Mouse (Mus musculus) liver, adult 10 weeks (tissue): ENCODE data around the gene Mettl7b. TPM values are rescaled to one million over a fixed set of nuclear protein-coding genes. Genes with fewer than 3 reads are reported as not detected.

Source experiments
- polyA plus RNA-seq: library from polyadenylated mRNA; stranded (reverse); fragments of 350-450 nt; fragmentation: Illumina TruSeq; extraction: RNeasy Lipid Tissue Mini Kit (QIAGEN cat#74804); gene quantifications from one replicate; pipeline ENCODE4 v1.2.3, GENCODE M21; 2014; ENCODE audit warnings: low read depth, low replicate concordance

Gene Mettl7b
- polyA plus RNA-seq: 198 TPM

DNA sequence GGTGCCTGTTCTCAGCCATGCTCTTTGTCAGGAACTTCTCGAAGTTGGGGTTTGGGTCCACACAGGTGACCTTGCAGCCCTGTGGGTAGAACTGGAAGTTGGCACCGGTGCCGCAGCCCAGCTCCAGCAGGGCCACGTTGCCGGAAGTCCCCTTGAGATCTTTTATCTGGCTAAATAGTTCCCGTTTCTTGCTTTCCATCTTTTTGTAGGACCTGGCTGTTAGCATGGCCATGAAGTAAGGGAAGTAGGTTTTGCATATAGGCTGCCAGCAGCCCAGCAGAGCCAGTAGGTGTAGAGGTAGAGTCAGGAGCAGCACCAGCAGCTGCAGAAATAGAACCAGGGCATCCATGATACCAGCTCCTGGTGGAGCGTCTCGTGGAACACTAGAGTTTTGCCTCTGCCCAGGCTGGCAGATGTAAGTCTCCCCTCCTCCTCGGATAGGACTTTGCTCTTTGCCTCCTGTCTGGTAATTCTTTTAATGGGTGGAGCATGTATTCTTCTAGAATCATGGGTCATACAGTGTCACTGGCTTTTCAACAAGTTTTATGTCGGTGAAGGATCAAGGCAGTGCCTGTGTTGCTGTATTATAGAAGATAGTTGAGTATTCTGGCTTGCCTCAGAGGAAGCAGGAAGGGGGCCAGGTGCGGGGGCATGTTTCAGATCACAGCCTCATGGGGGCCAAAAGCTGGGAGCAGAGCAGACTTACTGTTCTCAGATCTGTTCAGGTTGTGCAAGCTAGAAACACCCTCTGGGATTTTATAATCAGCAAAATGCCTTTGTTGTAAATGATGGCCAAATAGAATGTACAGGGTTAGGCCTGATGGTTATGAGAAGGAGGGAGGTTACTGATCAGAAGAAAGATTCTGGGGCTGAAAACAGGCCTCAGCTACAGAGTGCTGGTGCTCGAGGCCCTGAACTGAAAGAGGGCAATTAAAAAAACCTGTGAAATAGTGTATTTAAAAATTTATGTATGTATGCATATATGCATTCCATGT is at the start of gene Mettl7b:
Gene Mettl7b (minus strand): TSS at position 399 of the 995 bp plus-strand sequence.

DNA sequence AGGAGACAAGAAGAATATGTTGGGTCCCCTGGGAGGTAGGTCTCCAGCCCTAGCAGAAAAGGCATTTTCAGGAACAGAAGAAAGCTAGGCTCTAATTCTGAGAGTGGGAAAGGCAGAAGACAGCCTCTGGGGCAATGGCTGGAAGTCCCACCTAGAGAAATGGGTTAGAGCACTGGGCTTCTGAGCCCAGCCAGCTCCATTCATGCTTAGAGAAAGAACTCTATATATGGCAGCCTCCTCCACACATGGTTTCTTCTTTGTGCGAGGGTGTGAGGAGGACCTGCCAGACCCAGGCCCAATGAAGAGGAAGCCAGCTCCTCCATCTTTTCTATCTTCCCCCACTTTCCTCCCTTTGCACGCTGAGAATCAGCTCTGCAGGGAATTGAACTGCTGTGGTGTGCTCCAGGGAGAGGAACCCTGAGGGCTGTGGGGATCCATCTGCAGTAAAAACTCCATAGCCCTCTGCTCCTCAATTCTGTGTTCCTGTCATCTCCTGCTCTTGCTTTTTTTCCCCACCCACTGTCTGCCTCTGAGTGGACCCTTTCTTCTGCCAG is 49.6 kb upstream of the Mettl7b start, which contains the start of gene Olfr763:
Gene Olfr763 (plus strand): TSS at position 504 of the 554 bp plus-strand sequence.

DNA sequence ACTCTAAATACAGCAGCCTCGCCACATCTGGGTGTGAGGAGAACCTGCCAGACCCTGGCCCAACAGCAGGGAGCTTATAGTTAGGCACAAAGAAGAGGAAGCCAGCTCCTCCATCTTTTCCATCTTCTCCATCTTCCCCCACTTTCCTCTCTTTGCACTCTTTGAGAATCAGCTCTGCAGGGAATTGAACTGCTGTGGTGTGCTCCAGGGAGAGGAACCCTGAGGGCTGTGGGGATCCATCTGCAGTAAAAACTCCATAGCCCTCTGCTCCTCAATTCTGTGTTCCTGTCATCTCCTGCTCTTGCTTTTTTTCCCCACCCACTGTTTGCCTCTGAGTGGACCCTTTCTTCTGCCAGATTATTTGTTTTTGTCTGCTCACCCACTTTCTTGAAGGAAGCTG is 28.3 kb upstream of the Mettl7b start, which contains the start of gene Olfr9:
Gene Olfr9 (plus strand): TSS at position 301 of the 400 bp plus-strand sequence.

DNA sequence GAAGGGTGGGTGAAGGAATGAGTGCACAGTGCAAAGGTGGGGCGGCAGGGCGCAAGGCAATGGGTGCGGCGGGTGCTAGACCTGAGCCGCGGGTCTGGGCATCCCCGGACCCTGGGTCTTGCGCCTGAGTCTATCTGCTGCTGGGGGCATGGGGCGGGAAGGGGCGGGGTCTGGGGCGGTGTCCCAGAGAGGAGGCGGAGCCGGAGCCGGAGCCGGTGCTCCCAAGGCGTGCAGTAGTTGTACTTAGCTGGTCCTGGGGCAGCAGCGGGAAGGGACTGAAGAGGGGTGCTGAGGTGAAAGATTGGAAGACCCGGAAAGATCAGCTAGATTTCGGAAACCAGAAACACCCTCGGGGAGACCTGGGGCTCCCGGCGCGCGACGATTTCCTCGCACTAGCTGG is 27.2 kb downstream of the Mettl7b start, which contains the start of gene Itga7:
Gene Itga7 (plus strand): TSS at position 245 of the 400 bp plus-strand sequence.

DNA sequence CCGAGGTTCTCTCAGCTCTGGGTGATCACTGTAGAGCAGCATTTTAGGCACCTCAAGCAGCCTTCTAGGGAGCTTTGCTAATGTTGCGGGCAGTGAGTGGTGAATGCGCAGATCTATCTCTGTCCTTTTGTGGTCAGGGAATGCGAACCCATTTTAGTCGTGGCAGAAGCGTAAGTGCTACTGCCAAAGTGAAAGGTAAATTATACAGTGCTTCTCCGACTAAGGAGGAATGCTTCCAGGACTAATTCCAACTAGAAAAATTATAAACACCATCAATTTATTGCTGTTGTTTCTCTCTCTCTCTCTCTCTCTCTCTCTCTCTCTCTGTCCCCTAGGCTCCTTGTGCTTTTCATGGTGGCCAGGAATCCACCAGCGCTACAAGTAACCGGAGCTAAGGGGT is 36.9 kb downstream of the Mettl7b start, which contains the start of gene Bloc1s1:
Gene Bloc1s1 (minus strand): TSS at position 101 of the 400 bp plus-strand sequence.

DNA sequence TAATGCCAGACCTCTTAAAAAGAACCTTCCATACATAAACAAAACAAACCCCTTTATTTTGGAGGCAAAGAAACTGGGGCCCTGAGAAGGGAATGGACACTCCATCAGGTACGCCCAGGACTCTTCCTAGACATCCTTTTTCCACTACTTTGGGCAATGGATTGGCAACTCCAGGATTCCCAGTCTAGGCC is 38.1 kb downstream of the Mettl7b start, which contains the start of gene Rdh5:
Gene Rdh5 (minus strand): TSS at position 67 of the 191 bp plus-strand sequence.

Other genes with a start within 250 kb of the Mettl7b start
- gene Dgka, start 216.1 kb downstream of the Mettl7b start, polyA plus RNA-seq: 5.1 TPM
- 2.5 TPM for gene Pym1, start 213.1 kb downstream of the Mettl7b start, polyA plus RNA-seq
- 56.0 TPM for gene Mmp19, start 170.1 kb downstream of the Mettl7b start, polyA plus RNA-seq
- gene Dnajc14, start 156.9 kb downstream of the Mettl7b start, polyA plus RNA-seq: 19.5 TPM
- 2.1 TPM for gene Tmem198b, start 156.6 kb downstream of the Mettl7b start, polyA plus RNA-seq
- 153 TPM for gene Sarnp, start 143.7 kb downstream of the Mettl7b start, polyA plus RNA-seq
- gene Ormdl2, start 139.3 kb downstream of the Mettl7b start, polyA plus RNA-seq: 126 TPM
- gene Gdf11, start 69.3 kb downstream of the Mettl7b start, polyA plus RNA-seq: not detected
- 7.7 TPM for gene Cd63, start 60.0 kb downstream of the Mettl7b start, polyA plus RNA-seq
- gene Rdh5, start 38.1 kb downstream of the Mettl7b start, polyA plus RNA-seq: 7.7 TPM
- gene Bloc1s1, start 37.0 kb downstream of the Mettl7b start, polyA plus RNA-seq: 15.0 TPM
- gene Itga7, start 27.2 kb downstream of the Mettl7b start, polyA plus RNA-seq: 0.69 TPM
- gene Olfr9, start 28.4 kb upstream of the Mettl7b start, polyA plus RNA-seq: not detected
- not detected for gene Olfr763, start 49.8 kb upstream of the Mettl7b start, polyA plus RNA-seq
- not detected for gene Olfr764-ps1, start 78.9 kb upstream of the Mettl7b start, polyA plus RNA-seq
- gene Olfr765, start 89.0 kb upstream of the Mettl7b start, polyA plus RNA-seq: not detected
- gene Olfr766-ps1, start 108.0 kb upstream of the Mettl7b start, polyA plus RNA-seq: not detected
- gene Olfr767, start 121.9 kb upstream of the Mettl7b start, polyA plus RNA-seq: not detected
- not detected for gene Olfr768, start 138.4 kb upstream of the Mettl7b start, polyA plus RNA-seq
- gene Olfr769, start 156.9 kb upstream of the Mettl7b start, polyA plus RNA-seq: not detected
- not detected for gene Olfr770, start 178.0 kb upstream of the Mettl7b start, polyA plus RNA-seq
- gene Olfr771, start 203.8 kb upstream of the Mettl7b start, polyA plus RNA-seq: not detected
- gene Olfr772, start 216.9 kb upstream of the Mettl7b start, polyA plus RNA-seq: not detected
- not detected for gene Olfr773, start 226.4 kb upstream of the Mettl7b start, polyA plus RNA-seq